Comparison of ENCODE assay signal across 8 mouse cellular contexts in the genomic region with DNA sequence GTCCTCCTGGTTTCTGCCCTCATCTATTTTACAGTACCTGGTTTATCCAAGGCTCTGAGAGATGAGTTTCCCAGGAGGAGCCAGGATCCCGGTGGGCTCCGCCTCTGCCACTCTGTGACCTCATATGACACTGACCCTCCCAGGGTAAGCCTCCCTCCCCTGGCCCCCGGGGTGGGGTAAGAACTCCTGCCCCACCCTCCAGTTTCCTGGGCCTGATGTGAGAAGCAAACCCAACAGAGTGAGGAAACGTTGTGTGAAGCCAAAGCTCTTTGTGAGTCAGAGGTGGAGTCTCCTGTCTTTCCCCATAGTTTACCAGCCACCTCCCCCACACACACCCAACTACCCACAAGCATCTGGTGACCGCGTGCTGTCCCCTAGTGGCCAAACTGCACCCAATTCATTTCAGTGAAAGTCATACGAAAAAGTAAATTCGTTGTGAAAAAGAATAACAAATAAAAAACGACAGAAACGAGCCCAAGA. TPM values are rescaled to one million over a fixed set of nuclear protein-coding genes. Genes with fewer than 3 reads are reported as not detected.
DNase-seq lines count a peak whose midpoint lies in the region; ATAC-seq and TF ChIP-seq lines count a peak whose summit lies in the region.

No protein-coding gene starts in this region.

- H3K27me3 ChIP-seq in hindbrain, embryonic 16.5 days (replicated peaks; ENCODE audit: control insufficient read depth, insufficient read depth, low read length): no peaks in the 10 kb centered on the region; the same call in 1 of the 2 replicates

- TF ChIP-seq CTCF in gastrocnemius, adult 2 months (IDR thresholded peaks at IDR 0.05): peak; percentile 94

- H3K9me3 ChIP-seq in hindbrain, embryonic 16.5 days (ENCODE audit: control insufficient read depth, low read length): no peaks in the 10 kb centered on the region

- H3K9ac ChIP-seq in hindbrain, embryonic 16.5 days (ENCODE audit: low read depth, low read length): peak overlapping the region; percentile 50

- intact Hi-C loops in gastrocnemius, adult 2 months (cut with DNase I): loop anchor here (2.0 kb wide), 2 partner anchors 67 to 401 kb away; partner anchors contain the start of gene Tiparp

- 3% methylated on average over 10 of the region's 10 CpGs for whole genome bisulfite sequencing in hindbrain, embryonic 16.5 days
- 11% methylated on average over 10 of the region's 10 CpGs for WGBS in macrophage (ENCODE audit: missing documents)

- peak overlapping the region; percentile 79 for H3K27ac ChIP-seq in gastrocnemius, adult 2 months
- no peak overlapping the region; the same call in 1 of the 2 replicates for H3K27ac ChIP-seq in hindbrain, embryonic 16.5 days (ENCODE audit: low read depth, low read length)
- H3K27ac ChIP-seq in macrophage: peak overlapping the region; percentile 85

- peaks cover 10% of the 10 kb centered on the region for H3K4me1 ChIP-seq in hindbrain, embryonic 16.5 days (ENCODE audit: control insufficient read depth, insufficient read depth, low read depth, low read length)

- H3K79me2 ChIP-seq in macrophage (ENCODE audit: inconsistent target): peaks cover 10% of the 10 kb centered on the region; the same call in 1 of the 2 replicates

- H3K4me3 ChIP-seq in gastrocnemius, adult 2 months: peak overlapping the region; percentile 65
- H3K4me3 ChIP-seq in hindbrain, embryonic 16.5 days (ENCODE audit: low read length): peak overlapping the region; percentile 26
- no peak overlapping the region for H3K4me3 ChIP-seq in macrophage (ENCODE audit: inconsistent target)

- peak; percentile 79 for ATAC-seq in hindbrain, embryonic 16.5 days

- peak overlapping the region; percentile 53 for H3K4me2 ChIP-seq in hindbrain, embryonic 16.5 days (ENCODE audit: low read length)

- peak; percentile 93 for DNase-seq in Muller cell, postnatal 12 days (ENCODE audit: inconsistent ontology term)
- DNase-seq in cerebellum, postnatal 25 days: peak; percentile 43 to 74
- DNase-seq in gastrocnemius, adult 2 months: peak; percentile 82
- DNase-seq in left cerebral cortex, adult 11 months (ENCODE audit: low spot score): peak; percentile 56
- DNase-seq in right cerebral cortex, adult 2 months (ENCODE audit: low spot score in 2 of 2): peak; percentile 81
- peak; percentile 78 to 89 for DNase-seq in urinary bladder, postnatal 36 days (ENCODE audit: low spot score in 2 of 2)

- no peaks in the 10 kb centered on the region for H3K36me3 ChIP-seq in hindbrain, embryonic 16.5 days (ENCODE audit: control insufficient read depth, insufficient read depth, low read length)
- no peaks in the 10 kb centered on the region for H3K36me3 ChIP-seq in macrophage (ENCODE audit: inconsistent target)

RNA-seq across cellular contexts. Expression of gene Ccnl1, which starts 28.7 kb away (rescaled TPM):
- total RNA-seq in gastrocnemius, adult 2 months (2021): 10 to 100 TPM; 15.5 to 19.0 TPM
- 53.2 and 60.5 TPM in 2 replicates for polyA plus RNA-seq in hindbrain, embryonic 16.5 days (2015; fragmentation: Nextera tagmentation; extraction: Ambion mirVana)
- 1,000 to 10,000 TPM in 21 of 26 experiments, 100 to 1,000 TPM in 5; 862 to 4,016 (median 1,637) TPM for total RNA-seq in macrophage (2018; cell fraction: chromatin; rRNA removed)
- total RNA-seq in macrophage (2018; cell fraction: cytosol; rRNA removed): 100 to 1,000 TPM in 3 of 26 experiments, 10 to 100 TPM in 23; 25.5 to 128 (median 65.5) TPM
- 1,000 to 10,000 TPM in 12 of 26 experiments, 100 to 1,000 TPM in 14; 362 to 2,858 (median 990) TPM for total RNA-seq in macrophage (2018; cell fraction: nucleus; rRNA removed)
- polyA plus RNA-seq in macrophage (2018): 45.8 to 98.1 TPM (median 64.9 TPM) in 3 replicates
